Mouse (Mus musculus) C2C12 (cell line): ENCODE data around the gene Gna13.

Source experiments
- CEBPB ChIP-seq: IDR thresholded peaks from one replicate; pipeline ENCODE4 v1.6.1; 2011; ENCODE audit warnings: low read depth, mild to moderate bottlenecking, control low read depth, moderate library complexity
- CTCF ChIP-seq: IDR thresholded peaks from one replicate; pipeline ENCODE4 v1.5.1; 2011; ENCODE audit not compliant: control insufficient read depth, insufficient read depth, insufficient read length
- FOSL1 ChIP-seq: IDR thresholded peaks from one replicate; pipeline ENCODE4 v1.8.0; 2011; ENCODE audit warnings: mild to moderate bottlenecking, low read length; ENCODE audit not compliant: poor library complexity, insufficient read depth, severe bottlenecking
- MAX ChIP-seq: IDR thresholded peaks from one replicate; pipeline ENCODE4 v1.6.1; 2011; ENCODE audit warnings: mild to moderate bottlenecking, control low read depth
- MYOD1 ChIP-seq: IDR thresholded peaks from one replicate; pipeline ENCODE4 v1.6.1; 2011; ENCODE audit warnings: low read depth; ENCODE audit not compliant: control insufficient read depth, insufficient read length
- MYOG ChIP-seq: IDR thresholded peaks from one replicate; pipeline ENCODE4 v1.6.1; 2011; ENCODE audit not compliant: control insufficient read depth, insufficient read length; ENCODE audit errors: extremely low read depth
- USF1 ChIP-seq: IDR thresholded peaks from one replicate; pipeline ENCODE4 v1.6.1; 2011; ENCODE audit warnings: low read depth, mild to moderate bottlenecking, control low read depth, moderate library complexity

GRCm38 (mm10) chr11:109391760-109392159 lies 29.1 kb downstream of the Gna13 start:
- TF ChIP-seq MAX (no peak), CTCF (no peak), USF1 (no peak), CEBPB (no peak), MYOG (no peak), MYOD1 (no peak), FOSL1 (no peak)
